Comparison of ENCODE assay signal across 20 mouse cellular contexts in genomic region chr11:52341476-52341875, GRCm38 (mm10). TPM values are rescaled to one million over a fixed set of nuclear protein-coding genes. Genes with fewer than 3 reads are reported as not detected.
A peak's percentile ranks its signal among the peaks of the same experiment; 100 is the strongest.
DNase-seq lines count a peak whose midpoint lies in the region; ATAC-seq and TF ChIP-seq lines count a peak whose summit lies in the region.
"Had no signal": no experiment of that assay in that cellular context is flagged by ENCODE, and none has a peak within 500 bp of the region (broad histone marks: within the 10 kb centered on the region; RNA-seq: fewer than 3 reads in every experiment).

No protein-coding gene starts in this region.

- H3K4me1 ChIP-seq in forebrain, embryonic 10.5 days, result peaks cover 32% of the 10 kb centered on the region
- 0 out of 2 replicates have a peak, but pooled peaks cover 3% of the 10 kb centered on the region for H3K4me1 ChIP-seq in forebrain, postnatal 0 days (ENCODE audit: insufficient read depth)
- peaks cover 6% of the 10 kb centered on the region; the same call in 1 of the 2 replicates for H3K4me1 ChIP-seq in spleen, adult 2 months (ENCODE audit: control insufficient read depth, insufficient read depth, insufficient read length)
- H3K4me1 ChIP-seq in limb, embryonic 13.5 days, result 0 out of 2 replicates have a peak, but pooled peaks cover 7% of the 10 kb centered on the region
- peaks cover 5% of the 10 kb centered on the region; the same call in 1 of the 2 replicates for H3K4me1 ChIP-seq in lung, adult 2 months (ENCODE audit: control insufficient read depth, insufficient read depth, low read length)

- TF ChIP-seq CTCF in forebrain, postnatal 0 days (IDR thresholded peaks at IDR 0.05; ENCODE audit: low read depth), result no peak
- TF ChIP-seq CTCF in spleen, adult 2 months (IDR thresholded peaks at IDR 0.05; ENCODE audit: extremely low read depth, insufficient read depth, insufficient read length, insufficient replicate concordance), result no peak
- TF ChIP-seq CTCF in lung, adult 2 months (IDR thresholded peaks at IDR 0.05; ENCODE audit: insufficient read depth, low read length), result no peak

- no peak overlapping the region for H3K4me3 ChIP-seq in forebrain, embryonic 10.5 days
- H3K4me3 ChIP-seq in forebrain, postnatal 0 days (ENCODE audit: low read depth, low read length), result no peak overlapping the region
- no peak overlapping the region for H3K4me3 ChIP-seq in spleen, adult 2 months (ENCODE audit: extremely low read depth, insufficient read depth, insufficient read length)
- no peak overlapping the region for H3K4me3 ChIP-seq in limb, embryonic 13.5 days
- no peak overlapping the region for H3K4me3 ChIP-seq in lung, adult 2 months (replicated peaks; ENCODE audit: extremely low read depth, low read depth, low read length)
- H3K4me3 ChIP-seq: embryonic facial prominence, embryonic 15.5 days; forebrain, embryonic 12.5 days; hindbrain, embryonic 15.5 days; limb, embryonic 12.5 days had no signal

- H3K9ac ChIP-seq in forebrain, postnatal 0 days, result no peak overlapping the region
- 0 out of 2 replicates have a peak overlapping the region, but pooled peaks have one; percentile 19 for H3K9ac ChIP-seq in limb, embryonic 13.5 days
- H3K9ac ChIP-seq: embryonic facial prominence, embryonic 15.5 days; forebrain, embryonic 12.5 days; hindbrain, embryonic 15.5 days; limb, embryonic 12.5 days; liver, embryonic 14.5 days had no signal

- H3K27me3 ChIP-seq in forebrain, embryonic 10.5 days (ENCODE audit: poor library complexity, severe bottlenecking), result no peaks in the 10 kb centered on the region
- no peaks in the 10 kb centered on the region for H3K27me3 ChIP-seq in forebrain, postnatal 0 days (ENCODE audit: insufficient read depth, low read length)
- no peaks in the 10 kb centered on the region for H3K27me3 ChIP-seq in spleen, adult 2 months (ENCODE audit: control insufficient read depth, insufficient read depth, low read length)
- no peaks in the 10 kb centered on the region for H3K27me3 ChIP-seq in limb, embryonic 13.5 days
- H3K27me3 ChIP-seq: embryonic facial prominence, embryonic 15.5 days; forebrain, embryonic 12.5 days; hindbrain, embryonic 15.5 days; limb, embryonic 12.5 days had no signal

- ATAC-seq in forebrain, postnatal 0 days, result no peak
- no peak for ATAC-seq in limb, embryonic 13.5 days (ENCODE audit: low FRiP score, low read depth)
- ATAC-seq: midbrain, embryonic 16.5 days had no signal

- H3K36me3 ChIP-seq in forebrain, embryonic 10.5 days (replicated peaks), result no peaks in the 10 kb centered on the region
- no peaks in the 10 kb centered on the region for H3K36me3 ChIP-seq in forebrain, postnatal 0 days (ENCODE audit: insufficient read depth)
- no peaks in the 10 kb centered on the region for H3K36me3 ChIP-seq in spleen, adult 2 months (ENCODE audit: control insufficient read depth, insufficient read depth, low read length)
- H3K36me3 ChIP-seq in limb, embryonic 13.5 days, result no peaks in the 10 kb centered on the region
- H3K36me3 ChIP-seq: embryonic facial prominence, embryonic 15.5 days; forebrain, embryonic 12.5 days; hindbrain, embryonic 15.5 days; limb, embryonic 12.5 days had no signal

- no peak for TF ChIP-seq POLR2A in spleen, adult 2 months (IDR thresholded peaks at IDR 0.05; ENCODE audit: low read depth, low read length)
- TF ChIP-seq POLR2A in lung, adult 2 months (IDR thresholded peaks at IDR 0.05; ENCODE audit: borderline replicate concordance, extremely low read depth, low read depth, low read length), result no peak

- H3K4me2 ChIP-seq in forebrain, postnatal 0 days (ENCODE audit: low read depth), result no peak overlapping the region
- no peak overlapping the region for H3K4me2 ChIP-seq in limb, embryonic 13.5 days (replicated peaks)
- H3K4me2 ChIP-seq: embryonic facial prominence, embryonic 15.5 days; forebrain, embryonic 12.5 days; hindbrain, embryonic 15.5 days; limb, embryonic 12.5 days had no signal

- no peaks in the 10 kb centered on the region for H3K9me3 ChIP-seq in forebrain, embryonic 10.5 days
- no peaks in the 10 kb centered on the region for H3K9me3 ChIP-seq in forebrain, postnatal 0 days (ENCODE audit: low read length)
- H3K9me3 ChIP-seq in limb, embryonic 13.5 days, result no peaks in the 10 kb centered on the region
- H3K9me3 ChIP-seq: embryonic facial prominence, embryonic 15.5 days; forebrain, embryonic 12.5 days; hindbrain, embryonic 15.5 days; limb, embryonic 12.5 days had no signal

- peak overlapping the region; percentile 53; the same call in 1 of the 2 replicates for H3K27ac ChIP-seq in forebrain, embryonic 10.5 days
- H3K27ac ChIP-seq in forebrain, postnatal 0 days (ENCODE audit: low read depth, low read length), result no peak overlapping the region
- H3K27ac ChIP-seq in spleen, adult 2 months (ENCODE audit: insufficient read depth, low read length), result peak overlapping the region; percentile 43; the same call in 1 of the 2 replicates
- H3K27ac ChIP-seq in limb, embryonic 13.5 days, result no peak overlapping the region
- H3K27ac ChIP-seq: embryonic facial prominence, embryonic 15.5 days; forebrain, embryonic 12.5 days; hindbrain, embryonic 15.5 days; limb, embryonic 12.5 days; liver, embryonic 14.5 days had no signal

- no peak for DNase-seq in forebrain, embryonic 10.5 days (ENCODE audit: extremely low spot score, low spot score)
- DNase-seq in forebrain, postnatal 0 days, result no peak
- no peak for DNase-seq in spleen, adult 2 months (ENCODE audit: low read depth in 1 of 2, low spot score in 2 of 2)
- no peak for DNase-seq in spleen, postnatal 36 days (ENCODE audit: low spot score in 2 of 2)
- no peak for DNase-seq in retina, embryonic 14.5 days (ENCODE audit: low spot score)
- no peak for DNase-seq in ovary, postnatal 14 days (ENCODE audit: low spot score)
- DNase-seq in lung, adult 2 months, result no peak
- DNase-seq: cerebellum, adult 8-10 months; heart, postnatal 10 days; kidney, adult 2 months; kidney, postnatal 36 days; layer of hippocampus, adult 9-11 months; lung, postnatal 10 days had no signal

- WGBS in forebrain, embryonic 10.5 days, result 70% methylated on average over 5 of the region's 5 CpGs
- WGBS in forebrain, postnatal 0 days, result 79% methylated on average over 5 of the region's 5 CpGs
- 47% methylated on average over 5 of the region's 5 CpGs for WGBS in spleen, adult 2 months
- WGBS in limb, embryonic 13.5 days, result 70% methylated on average over 5 of the region's 5 CpGs
- 82% methylated on average over 5 of the region's 5 CpGs for WGBS in lung, adult 2 months

RNA-seq across cellular contexts. Expression of gene Vdac1, which starts 19.2 kb away (rescaled TPM):
- 214 and 224 TPM in 2 replicates for polyA plus RNA-seq in forebrain, embryonic 10.5 days (2016; fragmentation: Nextera tagmentation; extraction: Ambion mirVana)
- 306 and 330 TPM in 2 replicates for total RNA-seq in forebrain, postnatal 0 days (2014; rRNA removed)
- polyA plus RNA-seq in forebrain, postnatal 0 days (2015; fragmentation: Nextera tagmentation; extraction: Ambion mirVana), result 327 and 401 TPM in 2 replicates
- 17.2 and 17.9 TPM in 2 replicates for polyA plus RNA-seq in spleen, adult 2 months (2012; rRNA removed)
- polyA plus RNA-seq in limb, embryonic 13.5 days (2015; fragmentation: Nextera tagmentation; extraction: Ambion mirVana), result 240 and 244 TPM in 2 replicates
- polyA plus RNA-seq in lung, adult 2 months (2012; rRNA removed), result 34.1 and 65.1 TPM in 2 replicates

RNA-seq across cellular contexts. Expression of gene 9530068E07Rik, which starts 54.8 kb away (rescaled TPM):
- 161 and 165 TPM in 2 replicates for polyA plus RNA-seq in forebrain, embryonic 10.5 days (2016; fragmentation: Nextera tagmentation; extraction: Ambion mirVana)
- total RNA-seq in forebrain, postnatal 0 days (2014; rRNA removed), result 97.9 and 115 TPM in 2 replicates
- polyA plus RNA-seq in forebrain, postnatal 0 days (2015; fragmentation: Nextera tagmentation; extraction: Ambion mirVana), result 119 and 127 TPM in 2 replicates
- 49.6 and 99.6 TPM in 2 replicates for polyA plus RNA-seq in spleen, adult 2 months (2012; rRNA removed)
- polyA plus RNA-seq in limb, embryonic 13.5 days (2015; fragmentation: Nextera tagmentation; extraction: Ambion mirVana), result 192 and 205 TPM in 2 replicates
- 160 and 194 TPM in 2 replicates for polyA plus RNA-seq in lung, adult 2 months (2012; rRNA removed)

RNA-seq across cellular contexts. Expression of gene Tcf7, which starts 58.7 kb away (rescaled TPM):
- 8.1 and 8.8 TPM in 2 replicates for polyA plus RNA-seq in forebrain, embryonic 10.5 days (2016; fragmentation: Nextera tagmentation; extraction: Ambion mirVana)
- total RNA-seq in forebrain, postnatal 0 days (2014; rRNA removed), result 1.6 and 2.3 TPM in 2 replicates
- polyA plus RNA-seq in forebrain, postnatal 0 days (2015; fragmentation: Nextera tagmentation; extraction: Ambion mirVana), result 4.4 and 4.6 TPM in 2 replicates
- 139 and 165 TPM in 2 replicates for polyA plus RNA-seq in spleen, adult 2 months (2012; rRNA removed)
- 8.0 and 8.5 TPM in 2 replicates for polyA plus RNA-seq in limb, embryonic 13.5 days (2015; fragmentation: Nextera tagmentation; extraction: Ambion mirVana)
- 26.8 and 30.2 TPM in 2 replicates for polyA plus RNA-seq in lung, adult 2 months (2012; rRNA removed)

Comparison
In these comparisons a context has a peak if more than half of its experiments do, and no peak if none do; other contexts are left out.
1. H3K27ac ChIP-seq: peak in forebrain, embryonic 10.5 days (single experiment) and spleen, adult 2 months (single experiment); none in forebrain, postnatal 0 days (single experiment) and limb, embryonic 13.5 days (single experiment).